ENCODE assay signal across 9 mouse cellular contexts in the genomic region with DNA sequence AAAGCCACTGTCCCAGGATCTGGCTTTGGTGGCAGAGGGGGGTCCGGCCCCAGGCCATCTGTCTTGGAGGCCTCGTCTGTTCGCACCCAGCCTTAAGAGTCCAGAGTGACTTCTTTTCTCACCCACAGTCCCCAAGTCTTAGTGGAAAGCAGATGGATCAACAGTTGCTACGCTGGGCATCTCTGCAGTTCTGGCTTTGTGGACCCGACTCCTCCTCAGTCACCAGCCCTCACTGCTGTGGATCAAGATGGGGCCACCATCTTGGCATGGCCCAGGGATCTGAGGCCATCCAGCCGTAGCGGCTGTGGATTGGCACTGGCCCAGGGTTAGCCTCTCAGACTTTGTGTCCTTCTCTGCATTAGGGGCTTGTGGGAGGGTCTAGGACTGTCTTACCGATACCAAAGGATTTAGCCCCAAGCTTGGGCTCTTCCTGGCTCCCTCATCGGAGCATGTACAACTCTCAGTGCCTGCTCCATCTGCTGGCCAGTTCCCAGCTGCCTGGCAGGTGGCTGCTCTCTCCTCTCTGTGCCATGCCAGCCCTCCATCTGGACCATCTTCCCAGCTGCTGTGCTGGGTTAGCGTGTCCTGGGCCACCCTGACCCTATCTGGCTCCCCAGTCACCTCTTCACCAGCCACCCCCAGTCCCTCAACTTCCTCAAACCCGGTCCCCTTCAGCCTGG.
DNase-seq lines count a peak whose midpoint lies in the region; ATAC-seq lines count a peak whose summit lies in the region.
"Had no signal": no experiment of that assay in that cellular context is flagged by ENCODE, and none has a peak within 500 bp of the region (broad histone marks: within the 10 kb centered on the region; RNA-seq: fewer than 3 reads in every experiment).

No protein-coding gene starts in this region.

- H3K4me1 ChIP-seq in neural tube, embryonic 11.5 days (ENCODE audit: control insufficient read depth, insufficient read depth, low read length), result peaks cover 10% of the 10 kb centered on the region; the same call in 1 of the 2 replicates
- peaks cover 26% of the 10 kb centered on the region for H3K4me1 ChIP-seq in neural tube, embryonic 15.5 days
- H3K4me1 ChIP-seq: lung, embryonic 15.5 days had no signal

- no peaks in the 10 kb centered on the region for H3K9me3 ChIP-seq in neural tube, embryonic 11.5 days (ENCODE audit: control insufficient read depth, low read length)
- no peaks in the 10 kb centered on the region for H3K9me3 ChIP-seq in neural tube, embryonic 15.5 days (replicated peaks)
- H3K9me3 ChIP-seq: lung, embryonic 15.5 days had no signal

- H3K36me3 ChIP-seq in neural tube, embryonic 11.5 days (ENCODE audit: control insufficient read depth, insufficient read depth, low read length), result 0 out of 2 replicates have a peak, but pooled peaks cover 3% of the 10 kb centered on the region
- peaks cover 20% of the 10 kb centered on the region for H3K36me3 ChIP-seq in neural tube, embryonic 15.5 days

- H3K4me3 ChIP-seq in neural tube, embryonic 11.5 days (ENCODE audit: low read depth, low read length), result no peak overlapping the region
- no peak overlapping the region for H3K4me3 ChIP-seq in neural tube, embryonic 15.5 days (replicated peaks)
- H3K4me3 ChIP-seq: lung, embryonic 15.5 days had no signal

- DNase-seq in neural tube, embryonic 11.5 days (ENCODE audit: low spot score), result no peak
- peak; percentile 56 to 87 for DNase-seq in cerebellum, postnatal 4 days (ENCODE audit: low spot score in 2 of 2)
- peak; percentile 17 to 34 for DNase-seq in layer of hippocampus, postnatal 36 days
- DNase-seq in right cerebral cortex, postnatal 4 days, result peak; percentile 41
- no peak for DNase-seq in ovary, postnatal 10 days (ENCODE audit: low spot score)
- DNase-seq in urinary bladder, postnatal 4 days (ENCODE audit: low spot score in 2 of 2), result no peak
- DNase-seq in gastrocnemius, adult 18-20 months (ENCODE audit: low spot score), result no peak

- no peak; the same call in 1 of the 2 replicates for ATAC-seq in neural tube, embryonic 11.5 days (ENCODE audit: insufficient read depth, low FRiP score, low TSS enrichment)
- no peak for ATAC-seq in neural tube, embryonic 15.5 days (ENCODE audit: low FRiP score)

- 76% methylated on average over 11 of the region's 11 CpGs for WGBS in neural tube, embryonic 11.5 days
- WGBS in neural tube, embryonic 15.5 days, result 64% methylated on average over 11 of the region's 11 CpGs

- peak overlapping the region; percentile 27; the same call in 1 of the 2 replicates for H3K27ac ChIP-seq in neural tube, embryonic 11.5 days (ENCODE audit: low read depth, low read length)
- no peak overlapping the region for H3K27ac ChIP-seq in neural tube, embryonic 15.5 days (replicated peaks)
- H3K27ac ChIP-seq: lung, embryonic 15.5 days had no signal

- H3K27me3 ChIP-seq in neural tube, embryonic 11.5 days (ENCODE audit: control insufficient read depth, insufficient read depth, low read length), result no peaks in the 10 kb centered on the region
- no peaks in the 10 kb centered on the region for H3K27me3 ChIP-seq in neural tube, embryonic 15.5 days (replicated peaks)
- H3K27me3 ChIP-seq: lung, embryonic 15.5 days had no signal

- H3K9ac ChIP-seq in neural tube, embryonic 11.5 days (ENCODE audit: low read length), result no peak overlapping the region; the same call in 1 of the 2 replicates
- H3K9ac ChIP-seq in neural tube, embryonic 15.5 days (replicated peaks), result no peak overlapping the region
- H3K9ac ChIP-seq: lung, embryonic 15.5 days had no signal

- no peak overlapping the region for H3K4me2 ChIP-seq in neural tube, embryonic 11.5 days (ENCODE audit: low read depth)
- no peak overlapping the region for H3K4me2 ChIP-seq in neural tube, embryonic 15.5 days
- H3K4me2 ChIP-seq: lung, embryonic 15.5 days had no signal

Comparison
In these comparisons a context has a peak if more than half of its experiments do, and no peak if none do; other contexts are left out.
1. DNase-seq: peak in cerebellum, postnatal 4 days (2 of 2), layer of hippocampus, postnatal 36 days (2 of 2) and right cerebral cortex, postnatal 4 days (single experiment); none in neural tube, embryonic 11.5 days (single experiment), ovary, postnatal 10 days (single experiment), urinary bladder, postnatal 4 days (0 of 2) and gastrocnemius, adult 18-20 months (single experiment).